Mouse (Mus musculus): ENCODE measurements at regions not wholly inside any gene's neighbourhood (a gene's known extent, or its start where the extent isn't known, plus 50 kb on each side); places are given as distances from the start of the nearest gene placed in this dataset.

- no peak for DNase-seq (ENCODE audit: low read depth, low spot score)
These were observed 894.3 kb upstream of the Car8 start for GRCm38 (mm10) chr4:9132982-9133625.

GRCm38 (mm10) chr4:9132356-9132755 is 893.5 kb upstream of the Car8 start:
- DNase-seq (ENCODE audit: low read depth, low spot score) = no peak

- DNase-seq (ENCODE audit: low read depth, low spot score) = no peak
These were observed 892.8 kb upstream of the Car8 start for GRCm38 (mm10) chr4:9131610-9132009.

GRCm38 (mm10) chr4:9125236-9125963 is 886.6 kb upstream of the Car8 start:
- peak; percentile 47 for DNase-seq (ENCODE audit: low read depth, low spot score)

GRCm38 (mm10) chr4:9124586-9125232 is 885.9 kb upstream of the Car8 start:
- DNase-seq (ENCODE audit: low read depth, low spot score) = no peak

- DNase-seq (ENCODE audit: low read depth, low spot score) = no peak
These were observed 885.3 kb upstream of the Car8 start for GRCm38 (mm10) chr4:9124109-9124508.

GRCm38 (mm10) chr4:9123396-9124031 is 884.7 kb upstream of the Car8 start:
- no peak for DNase-seq (ENCODE audit: low read depth, low spot score)

GRCm38 (mm10) chr4:9122639-9123286 is 883.9 kb upstream of the Car8 start:
- DNase-seq (ENCODE audit: low read depth, low spot score) = no peak

- no peak for DNase-seq (ENCODE audit: low read depth, low spot score)
These were observed 878.3 kb upstream of the Car8 start for GRCm38 (mm10) chr4:9116955-9117647.

- DNase-seq (ENCODE audit: low read depth, low spot score) = no peak
These were observed 877.0 kb upstream of the Car8 start for GRCm38 (mm10) chr4:9115874-9116273.

GRCm38 (mm10) chr4:9113982-9114381 is 875.1 kb upstream of the Car8 start:
- no peak for DNase-seq (ENCODE audit: low read depth, low spot score)

- DNase-seq (ENCODE audit: low read depth, low spot score) = no peak
These were observed 871.5 kb upstream of the Car8 start for GRCm38 (mm10) chr4:9110355-9110754.

- DNase-seq (ENCODE audit: low read depth, low spot score) = no peak
These were observed 868.5 kb upstream of the Car8 start for GRCm38 (mm10) chr4:9107295-9107694.

- DNase-seq (ENCODE audit: low read depth, low spot score) = no peak
These were observed 867.9 kb upstream of the Car8 start for GRCm38 (mm10) chr4:9106778-9107177.

- no peak for DNase-seq (ENCODE audit: low read depth, low spot score)
These were observed 865.8 kb upstream of the Car8 start for GRCm38 (mm10) chr4:9104657-9105056.

GRCm38 (mm10) chr4:9103958-9104357 is 865.1 kb upstream of the Car8 start:
- DNase-seq (ENCODE audit: low read depth, low spot score) = no peak

GRCm38 (mm10) chr4:9096809-9097700 is 858.2 kb upstream of the Car8 start:
- DNase-seq (ENCODE audit: low read depth, low spot score) = peak; percentile 86

- no peak for DNase-seq (ENCODE audit: low read depth, low spot score)
These were observed 857.4 kb upstream of the Car8 start for GRCm38 (mm10) chr4:9096274-9096673.

GRCm38 (mm10) chr4:9095646-9096045 is 856.8 kb upstream of the Car8 start:
- DNase-seq (ENCODE audit: low read depth, low spot score) = no peak

- DNase-seq (ENCODE audit: low read depth, low spot score) = no peak
These were observed 855.7 kb upstream of the Car8 start for GRCm38 (mm10) chr4:9094522-9094921.
